Mouse (Mus musculus) lung, adult 2 months (tissue): ENCODE results near the gene Npc1l1. TPM values are rescaled to one million over a fixed set of nuclear protein-coding genes. Genes with fewer than 3 reads are reported as not detected.
A peak's percentile ranks its signal among the peaks of the same experiment; 100 is the strongest.

Experiments
- DNase-seq: peaks from one replicate; pipeline ENCODE4 v3.0.0; 2022
- H3K4me1 ChIP-seq: fragments of 200-500 bp; 2 replicates; pipeline ENCODE4 v1.6.1; 2011; ENCODE audit warnings: low read length; ENCODE audit not compliant: control insufficient read depth, insufficient read depth
- H3K4me3 ChIP-seq: fragments of 200-500 bp; replicated peaks from 2 replicates; pipeline ENCODE3; 2011; ENCODE audit warnings: low read depth, mild to moderate bottlenecking, control low read depth, low read length; ENCODE audit errors: extremely low read depth
- CTCF ChIP-seq: fragments of 200-500 bp; IDR thresholded peaks from 2 replicates; pipeline ENCODE4 v1.5.1; 2011; ENCODE audit warnings: mild to moderate bottlenecking, low read length, control low read depth; ENCODE audit not compliant: insufficient read depth
- POLR2A ChIP-seq: fragments of 200-500 bp; IDR thresholded peaks from 2 replicates; pipeline ENCODE4 v1.6.1; 2011; ENCODE audit warnings: low read depth, mild to moderate bottlenecking, control low read depth, low read length, borderline replicate concordance; ENCODE audit errors: extremely low read depth
- WGBS: fragments of 180-500 bp; shearing (Covaris S2); methylation state at CpG from one replicate; pipeline ENCODE4 v1.1.7; 2018; 5-methylcytosine and 5-hydroxymethylcytosine counted together
- polyA plus RNA-seq: library from polyadenylated mRNA; depleted of rRNA; stranded (reverse); fragments of >200 nt; gene quantifications from 2 replicates; pipeline ENCODE4 v1.2.3, GENCODE M21; 2012

Npc1l1 gene
- polyA plus RNA-seq, 1 experiment = 0.34 TPM

DNA sequence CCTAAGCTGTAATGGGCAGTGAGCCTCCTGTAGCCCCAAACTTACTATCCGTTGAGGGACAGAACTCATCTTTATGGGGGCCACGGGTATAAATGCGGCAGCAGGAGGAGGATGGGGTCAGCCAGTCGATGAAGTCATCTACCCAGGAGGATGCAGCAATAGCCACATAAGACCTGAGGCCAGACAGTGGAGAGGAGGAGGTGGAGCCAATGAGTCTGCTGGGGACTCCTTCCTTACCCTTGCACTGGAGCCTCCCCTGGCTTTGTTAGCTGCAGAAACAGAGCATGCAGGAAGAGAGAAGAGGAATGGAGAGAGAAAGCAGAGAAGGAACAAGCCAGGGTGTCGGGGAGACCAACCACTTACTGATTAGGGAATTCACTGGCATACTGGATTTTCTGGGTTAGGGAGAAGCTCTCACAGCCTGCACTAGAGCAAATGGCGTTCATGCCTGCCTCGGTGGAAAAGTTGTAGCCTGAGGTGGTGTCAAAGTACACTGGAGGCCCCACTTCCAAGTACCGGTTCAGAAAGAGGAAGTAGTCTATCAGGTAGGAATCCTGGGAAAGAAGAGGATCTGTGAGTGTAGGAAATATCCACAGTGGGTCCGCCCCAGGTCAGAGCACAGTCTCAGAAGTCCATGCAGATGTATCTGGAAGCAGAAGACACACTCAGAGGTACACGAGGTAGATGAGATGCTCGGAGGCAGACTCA lies 11.6 kb downstream of the Npc1l1 start:
- no peak for DNase-seq
- Histone ChIP-seq H3K4me1 (no peaks in the 10 kb centered on the region), H3K4me3 (no peak overlapping the region)
- WGBS = 71% methylated on average over 11 of the region's 11 CpGs
- no peak for TF ChIP-seq CTCF
- TF ChIP-seq POLR2A = no peak

DNA sequence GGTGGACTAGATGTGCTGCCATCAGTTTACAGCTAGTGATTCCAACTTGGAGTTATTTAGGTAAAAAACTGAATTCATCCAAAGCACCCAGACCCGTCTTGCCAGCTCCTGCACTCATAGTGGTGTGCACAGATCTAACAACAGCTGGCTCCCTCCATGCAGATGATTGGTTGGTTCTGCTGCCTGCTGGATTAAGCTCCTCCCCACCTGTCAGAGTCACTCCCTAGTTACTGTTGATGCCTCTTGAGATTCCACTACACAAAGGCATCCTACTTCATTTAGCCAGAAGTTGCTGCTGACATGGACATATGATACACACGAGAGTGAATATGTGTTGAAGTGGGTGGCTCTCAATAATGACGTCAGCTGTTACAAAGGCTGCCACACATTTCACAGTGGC lies 13.1 kb downstream of the Npc1l1 start:
- no peak overlapping the region for H3K4me3 ChIP-seq
- no peaks in the 10 kb centered on the region for H3K4me1 ChIP-seq
- DNase-seq = no peak
- 40% methylated on average over 3 of the region's 3 CpGs for WGBS
- TF ChIP-seq POLR2A (no peak), CTCF (no peak)

DNA sequence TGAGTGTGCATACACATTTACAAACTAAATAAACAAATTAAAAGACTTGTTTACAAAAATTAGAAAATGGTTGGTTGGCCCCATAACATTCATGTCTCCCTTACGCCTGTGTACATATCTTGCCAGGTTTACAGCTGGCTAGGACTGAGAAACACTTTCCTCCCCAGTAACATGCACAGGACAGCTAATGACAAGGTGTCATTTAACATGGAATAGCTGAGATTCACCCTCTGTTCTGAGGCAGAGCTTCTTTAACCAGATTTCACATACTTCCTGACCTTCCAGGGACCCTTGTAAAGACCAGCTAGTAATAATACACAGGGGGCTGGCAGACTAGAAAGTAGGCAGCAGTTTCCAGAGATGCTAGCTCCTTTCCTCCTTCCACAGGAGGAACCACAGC lies 21.8 kb downstream of the Npc1l1 start:
- WGBS = 64% methylated on average over 1 of the region's 1 CpGs
- no peak overlapping the region for H3K4me3 ChIP-seq
- no peak for TF ChIP-seq POLR2A
- no peak for TF ChIP-seq CTCF
- no peaks in the 10 kb centered on the region for H3K4me1 ChIP-seq
- DNase-seq = no peak

DNA sequence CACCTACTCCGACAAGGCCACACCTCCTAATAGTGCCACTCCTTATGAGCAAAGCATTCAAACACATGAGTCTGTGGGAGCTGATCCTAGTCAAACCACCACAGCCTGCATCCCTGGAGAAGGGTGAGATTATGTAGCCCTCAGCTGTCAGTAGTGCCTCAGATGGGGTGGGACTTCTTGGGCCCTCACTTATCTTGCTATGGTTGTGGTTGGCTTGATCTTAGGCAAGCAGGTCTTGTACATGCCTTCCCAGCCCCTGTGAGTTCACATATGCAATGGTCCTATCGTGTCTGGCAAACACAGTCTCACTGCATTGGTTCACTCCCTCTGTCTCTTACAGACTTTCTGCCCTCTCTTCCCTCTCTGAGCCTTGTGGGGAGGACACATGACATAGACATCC lies 22.9 kb downstream of the Npc1l1 start:
- no peak overlapping the region for H3K4me3 ChIP-seq
- no peak for DNase-seq
- 82% methylated on average over 2 of the region's 2 CpGs for WGBS
- TF ChIP-seq POLR2A (no peak), CTCF (no peak)
- H3K4me1 ChIP-seq = no peaks in the 10 kb centered on the region

DNA sequence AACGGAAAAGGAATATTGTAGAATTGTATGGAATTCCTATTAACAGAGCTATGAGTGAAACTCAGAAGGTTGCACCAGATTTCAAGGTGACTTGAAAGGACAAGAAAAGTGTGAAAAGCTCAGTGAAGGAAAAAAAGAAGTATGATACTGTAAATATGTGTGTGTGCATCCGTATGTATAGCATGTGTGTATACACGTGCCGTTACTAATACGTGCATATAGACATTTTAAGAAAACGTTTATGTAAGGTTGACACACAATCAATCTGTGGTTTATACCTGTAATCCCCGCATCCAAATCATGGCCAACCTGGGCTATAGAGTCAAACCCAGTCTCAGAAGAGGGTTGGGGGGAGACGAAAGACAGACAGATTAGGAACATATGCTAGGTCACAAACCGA lies 29.4 kb downstream of the Npc1l1 start:
- 24% methylated on average over 9 of the region's 9 CpGs for WGBS
- peaks cover 8% of the 10 kb centered on the region for H3K4me1 ChIP-seq
- TF ChIP-seq CTCF (no peak), POLR2A (no peak)
- H3K4me3 ChIP-seq = peak overlapping the region; percentile 75
- DNase-seq = no peak

DNA sequence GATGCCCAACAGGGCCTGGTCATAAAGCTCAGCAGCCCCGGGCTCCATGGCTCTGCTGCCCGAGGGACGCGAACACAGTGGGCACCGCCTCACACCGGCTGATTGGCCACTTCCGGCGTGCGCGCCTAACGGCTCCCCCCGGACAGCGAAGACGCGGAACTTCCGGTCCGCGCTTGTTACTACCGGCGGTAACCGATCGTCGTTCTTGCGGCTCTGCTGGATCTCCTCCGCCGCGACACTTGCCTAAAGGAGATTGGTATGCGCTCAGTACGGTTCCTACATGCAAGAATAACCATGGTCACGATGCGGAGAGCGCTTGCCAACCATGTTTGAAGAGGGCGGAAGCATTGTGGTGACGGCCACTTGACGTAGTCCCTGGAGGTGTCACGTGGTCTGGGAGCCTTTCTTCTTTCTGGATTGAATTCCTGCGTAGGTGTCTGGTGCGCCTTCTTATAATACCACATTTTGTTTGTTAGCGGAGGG lies 29.8 kb downstream of the Npc1l1 start, which contains the start of gene Nudcd3:
TSS of gene Nudcd3 (minus strand) at position 329 of the 483 bp plus-strand sequence.
- TF ChIP-seq POLR2A = peak; percentile 81; the same call in 1 of the 2 replicates
- TF ChIP-seq CTCF = no peak
- H3K4me1 ChIP-seq = peaks cover 8% of the 10 kb centered on the region
- WGBS = under 1% methylated on average over 39 of the region's 39 CpGs
- H3K4me3 ChIP-seq = peak within 1 kb of the TSS; percentile 75
- peak; percentile 92 for DNase-seq

DNA sequence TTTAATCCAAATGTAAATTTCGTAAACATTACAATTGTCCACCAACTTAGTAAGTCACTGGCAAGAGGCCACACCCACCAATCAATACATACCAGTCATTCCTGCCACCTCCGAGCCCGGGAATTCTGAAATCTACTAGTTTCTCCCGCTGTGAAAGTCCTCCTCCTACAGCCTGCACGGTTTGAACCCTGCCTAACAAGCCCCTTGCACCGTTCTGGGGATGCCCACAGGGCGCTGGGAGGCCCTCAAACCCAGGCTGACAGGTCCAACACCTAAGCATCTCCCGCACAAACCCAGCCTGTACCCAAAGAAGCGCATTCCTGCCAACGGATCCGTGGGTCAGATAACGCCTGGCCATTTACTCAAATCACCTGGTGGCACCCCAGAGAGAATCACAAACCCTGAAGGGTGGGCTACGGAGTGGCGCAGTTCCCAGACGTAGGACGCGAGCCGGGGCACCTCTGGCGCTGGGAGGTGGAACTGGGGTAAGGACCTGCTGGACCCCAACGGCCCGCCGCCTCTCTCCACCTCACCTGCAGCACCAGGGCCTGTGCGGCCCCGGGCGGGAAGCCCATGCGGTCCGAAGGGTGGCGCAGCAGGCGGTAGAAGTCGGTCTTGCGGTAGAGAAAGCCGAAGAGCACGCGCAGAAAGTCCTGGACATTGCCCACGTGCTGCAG lies 30.4 kb downstream of the Npc1l1 start, which contains the start of gene A730071L15Rik:
TSS of gene A730071L15Rik (plus strand) at position 620 of the 677 bp plus-strand sequence.
- WGBS = under 1% methylated on average over 35 of the region's 35 CpGs

DNA sequence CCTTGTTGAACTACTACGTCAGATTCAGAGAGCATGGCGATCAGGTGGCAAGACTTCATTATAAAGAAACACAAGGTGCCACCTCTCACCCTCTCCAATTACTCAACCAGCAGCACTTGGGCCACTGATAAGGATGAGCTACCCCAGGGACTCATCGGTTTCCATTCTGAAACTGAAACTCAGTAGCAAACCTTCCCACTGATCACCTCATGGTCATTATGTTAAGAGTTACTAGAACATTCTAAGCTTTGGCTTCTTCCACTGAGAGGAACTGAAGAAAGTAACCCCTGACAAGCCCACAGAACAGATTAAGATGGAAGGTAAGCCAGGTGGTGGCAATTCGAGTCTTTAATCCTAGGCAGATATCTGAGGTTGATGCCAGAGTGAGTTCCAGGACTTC lies 31.5 kb downstream of the Npc1l1 start:
- no peak for TF ChIP-seq CTCF
- TF ChIP-seq POLR2A = no peak
- WGBS = 77% methylated on average over 4 of the region's 4 CpGs
- Histone ChIP-seq H3K4me3 (no peak overlapping the region), H3K4me1 (peaks cover 8% of the 10 kb centered on the region)
- DNase-seq = no peak

More for the DNA sequence above, 30.4 kb downstream of the Npc1l1 start, which contains the start of gene A730071L15Rik:
- Histone ChIP-seq H3K4me1 (peaks cover 8% of the 10 kb centered on the region), H3K4me3 (peak within 1 kb of the TSS; percentile 75)
- no peak for DNase-seq
- TF ChIP-seq POLR2A (no peak), CTCF (no peak)

DNA sequence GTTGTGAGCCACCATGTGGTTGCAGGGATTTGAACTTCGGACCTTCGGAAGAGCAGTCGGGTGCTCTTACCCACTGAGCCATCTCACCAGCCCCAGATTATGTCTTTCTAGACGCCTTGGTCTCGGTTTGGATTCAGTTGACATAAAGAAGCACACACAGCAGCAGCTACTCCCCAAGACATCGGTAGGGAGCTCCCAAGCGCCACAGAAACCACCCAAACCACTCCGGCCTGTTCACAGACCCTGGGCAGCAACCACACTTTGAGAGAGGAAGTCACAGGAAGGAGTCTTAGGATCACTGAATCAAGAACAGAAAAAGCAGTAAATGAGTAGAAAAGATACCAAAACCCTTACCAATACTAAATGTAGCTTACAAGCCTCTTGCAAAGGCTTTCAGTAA lies 33.2 kb downstream of the Npc1l1 start:
- Histone ChIP-seq H3K4me3 (no peak overlapping the region), H3K4me1 (peaks cover 8% of the 10 kb centered on the region)
- TF ChIP-seq POLR2A = no peak
- no peak for TF ChIP-seq CTCF
- WGBS = 87% methylated on average over 8 of the region's 8 CpGs
- DNase-seq = no peak

DNA sequence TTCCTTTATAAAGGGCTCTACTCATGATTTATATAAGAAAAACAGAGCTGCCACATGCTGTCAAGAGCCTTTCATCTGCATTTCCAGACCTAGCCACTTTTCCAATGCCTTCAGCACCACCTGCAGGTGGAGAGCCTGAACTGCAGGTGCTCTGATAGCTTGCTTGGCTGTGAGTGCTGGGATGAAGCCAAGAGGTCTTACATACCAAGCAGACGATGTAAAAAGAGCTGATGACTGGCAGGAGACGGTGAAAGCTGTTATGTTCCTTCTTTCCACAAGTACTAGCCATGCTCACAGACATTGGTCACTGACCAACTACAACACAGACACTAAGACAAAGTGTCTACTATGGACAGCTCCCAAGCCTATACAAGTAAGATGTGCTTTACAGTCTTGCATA lies 42.1 kb downstream of the Npc1l1 start:
- DNase-seq = peak; percentile 85
- Histone ChIP-seq H3K4me3 (no peak overlapping the region), H3K4me1 (peaks cover 8% of the 10 kb centered on the region; the same call in 1 of the 2 replicates)
- no peak for TF ChIP-seq POLR2A
- TF ChIP-seq CTCF = peak; percentile 99
- 4% methylated on average over 2 of the region's 2 CpGs for WGBS
